Mouse (Mus musculus) neural tube, embryonic 14.5 days (tissue): ENCODE measurements at regions not wholly inside any gene's neighbourhood (a gene's known extent, or its start where the extent isn't known, plus 50 kb on each side); places are given as distances from the start of the nearest gene placed in this dataset.

Source experiments
- ATAC-seq: fragments of 200-750 bp; cut with Nextera tagmentation; 2 replicates; pipeline ENCODE4 v1.8.0; 2017; ENCODE audit warnings: low read depth, mild to moderate bottlenecking, moderate TSS enrichment, moderate library complexity
- H3K27ac ChIP-seq: fragments of 300-500 bp; sonication (generic); 2 replicates; pipeline ENCODE4 v1.5.1; 2014; ENCODE audit warnings: low read depth, mild to moderate bottlenecking, control low read depth, low read length, moderate library complexity, mixed read lengths
- H3K27me3 ChIP-seq: fragments of 300-500 bp; sonication (generic); 2 replicates; pipeline ENCODE4 v1.6.1; 2014; ENCODE audit warnings: low read length; ENCODE audit not compliant: control insufficient read depth, insufficient read depth
- H3K36me3 ChIP-seq: fragments of 300-500 bp; sonication (generic); 2 replicates; pipeline ENCODE4 v1.6.1; 2014; ENCODE audit warnings: low read length, mixed read lengths; ENCODE audit not compliant: control insufficient read depth, insufficient read depth
- H3K4me1 ChIP-seq: fragments of 300-500 bp; sonication (generic); 2 replicates; pipeline ENCODE4 v1.6.1; 2014; ENCODE audit warnings: low read length; ENCODE audit not compliant: control insufficient read depth, insufficient read depth
- H3K4me2 ChIP-seq: fragments of 300-500 bp; sonication (generic); 2 replicates; pipeline ENCODE4 v1.6.1; 2014; ENCODE audit warnings: mild to moderate bottlenecking, low read depth, low read length, control low read depth
- H3K4me3 ChIP-seq: fragments of 300-500 bp; sonication (generic); 2 replicates; pipeline ENCODE4 v1.5.1; 2014; ENCODE audit warnings: low read depth, low read length, control low read depth, mixed read lengths
- H3K9ac ChIP-seq: fragments of 300-500 bp; sonication (generic); replicated peaks from 2 replicates; pipeline ENCODE4 v1.6.1; 2014; ENCODE audit warnings: low read depth, mild to moderate bottlenecking, control low read depth, low read length, mixed read lengths
- H3K9me3 ChIP-seq: fragments of 300-500 bp; sonication (generic); 2 replicates; pipeline ENCODE4 v1.6.1; 2016; ENCODE audit warnings: low read length; ENCODE audit not compliant: control insufficient read depth
- WGBS: fragments of 180-500 bp; shearing (Covaris S2); extraction: QIAGEN DNeasy Blood & Tissue Kit; methylation state at CpG from one replicate; pipeline ENCODE4 v1.1.7; 2014; 5-methylcytosine and 5-hydroxymethylcytosine counted together

- Histone ChIP-seq H3K9me3 (no peaks in the 10 kb centered on the region), H3K36me3 (no peaks in the 10 kb centered on the region), H3K4me2 (no peak overlapping the region), H3K4me1 (peaks cover 16% of the 10 kb centered on the region), H3K27ac (no peak overlapping the region), H3K4me3 (no peak overlapping the region), H3K9ac (no peak overlapping the region), H3K27me3 (no peaks in the 10 kb centered on the region)
- ATAC-seq = no peak
- WGBS = 76% methylated on average over 7 of the region's 7 CpGs
These were observed 266.1 kb downstream of the Sox9 start for GRCm38 (mm10) chr11:113048158-113048557.

- Histone ChIP-seq H3K4me2 (no peak overlapping the region), H3K4me3 (no peak overlapping the region), H3K9ac (no peak overlapping the region), H3K4me1 (peaks cover 16% of the 10 kb centered on the region), H3K27me3 (no peaks in the 10 kb centered on the region), H3K9me3 (no peaks in the 10 kb centered on the region), H3K27ac (no peak overlapping the region), H3K36me3 (no peaks in the 10 kb centered on the region)
- no peak for ATAC-seq
- WGBS = 62% methylated on average over 8 of the region's 8 CpGs
These were observed 267.6 kb downstream of the Sox9 start for GRCm38 (mm10) chr11:113049593-113049992.

- Histone ChIP-seq H3K4me3 (no peak overlapping the region), H3K36me3 (no peaks in the 10 kb centered on the region), H3K4me1 (peaks cover 12% of the 10 kb centered on the region), H3K27ac (no peak overlapping the region), H3K9ac (no peak overlapping the region), H3K9me3 (no peaks in the 10 kb centered on the region), H3K4me2 (no peak overlapping the region), H3K27me3 (no peaks in the 10 kb centered on the region)
- WGBS = 93% methylated on average over 11 of the region's 11 CpGs
- ATAC-seq = no peak
These were observed 270.5 kb downstream of the Sox9 start for GRCm38 (mm10) chr11:113052536-113052935.

- H3K27me3 ChIP-seq = no peaks in the 10 kb centered on the region
- H3K4me1 ChIP-seq = peaks cover 15% of the 10 kb centered on the region
- H3K9ac ChIP-seq = no peak overlapping the region
- no peaks in the 10 kb centered on the region for H3K9me3 ChIP-seq
- no peak overlapping the region for H3K4me2 ChIP-seq
- 66% methylated on average over 12 of the region's 12 CpGs for WGBS
- H3K36me3 ChIP-seq = no peaks in the 10 kb centered on the region
- ATAC-seq = peak; percentile 22; the same call in 1 of the 2 replicates
- no peak overlapping the region for H3K4me3 ChIP-seq
- peak overlapping the region; percentile 67 for H3K27ac ChIP-seq
These were observed 274.1 kb downstream of the Sox9 start for GRCm38 (mm10) chr11:113056042-113056632.

- Histone ChIP-seq H3K9ac (no peak overlapping the region), H3K36me3 (no peaks in the 10 kb centered on the region), H3K4me1 (peaks cover 15% of the 10 kb centered on the region), H3K9me3 (no peaks in the 10 kb centered on the region), H3K27ac (peak overlapping the region; percentile 67), H3K27me3 (no peaks in the 10 kb centered on the region), H3K4me3 (no peak overlapping the region), H3K4me2 (no peak overlapping the region)
- WGBS = 9% methylated on average over 5 of the region's 5 CpGs
- ATAC-seq = peak; percentile 80; the same call in 1 of the 2 replicates
These were observed 274.8 kb downstream of the Sox9 start for GRCm38 (mm10) chr11:113056824-113057223.

GRCm38 (mm10) chr11:113070365-113070764, 288.3 kb downstream of the Sox9 start:
- H3K27me3 ChIP-seq = no peaks in the 10 kb centered on the region
- H3K4me1 ChIP-seq = 0 out of 2 replicates have a peak, but pooled peaks cover 5% of the 10 kb centered on the region
- ATAC-seq = no peak
- H3K27ac ChIP-seq = no peak overlapping the region
- WGBS = 90% methylated on average over 4 of the region's 4 CpGs
- H3K9me3 ChIP-seq = no peaks in the 10 kb centered on the region
- H3K9ac ChIP-seq = no peak overlapping the region
- no peak overlapping the region for H3K4me3 ChIP-seq
- H3K4me2 ChIP-seq = no peak overlapping the region
- no peaks in the 10 kb centered on the region for H3K36me3 ChIP-seq

- no peak overlapping the region for H3K9ac ChIP-seq
- H3K27me3 ChIP-seq = no peaks in the 10 kb centered on the region
- 0 out of 2 replicates have a peak, but pooled peaks cover 5% of the 10 kb centered on the region for H3K4me1 ChIP-seq
- H3K4me3 ChIP-seq = no peak overlapping the region
- WGBS = 36% methylated on average over 10 of the region's 10 CpGs
- no peaks in the 10 kb centered on the region for H3K9me3 ChIP-seq
- H3K27ac ChIP-seq = 0 out of 2 replicates have a peak overlapping the region, but pooled peaks have one; percentile 28
- no peak overlapping the region for H3K4me2 ChIP-seq
- no peak for ATAC-seq
- H3K36me3 ChIP-seq = no peaks in the 10 kb centered on the region
These were observed 289.9 kb downstream of the Sox9 start for GRCm38 (mm10) chr11:113071942-113072341.

GRCm38 (mm10) chr11:113074328-113074727, 292.3 kb downstream of the Sox9 start:
- no peaks in the 10 kb centered on the region for H3K9me3 ChIP-seq
- no peak overlapping the region for H3K27ac ChIP-seq
- no peaks in the 10 kb centered on the region for H3K27me3 ChIP-seq
- no peak overlapping the region for H3K4me3 ChIP-seq
- 92% methylated on average over 9 of the region's 9 CpGs for WGBS
- H3K4me2 ChIP-seq = no peak overlapping the region
- no peak for ATAC-seq
- no peak overlapping the region for H3K9ac ChIP-seq
- no peaks in the 10 kb centered on the region for H3K36me3 ChIP-seq
- 0 out of 2 replicates have a peak, but pooled peaks cover 5% of the 10 kb centered on the region for H3K4me1 ChIP-seq

- H3K9ac ChIP-seq = no peak overlapping the region
- no peaks in the 10 kb centered on the region for H3K36me3 ChIP-seq
- H3K27me3 ChIP-seq = no peaks in the 10 kb centered on the region
- ATAC-seq = no peak
- H3K4me3 ChIP-seq = no peak overlapping the region
- no peak overlapping the region for H3K27ac ChIP-seq
- H3K4me2 ChIP-seq = no peak overlapping the region
- 0 out of 2 replicates have a peak, but pooled peaks cover 5% of the 10 kb centered on the region for H3K4me1 ChIP-seq
- WGBS = 97% methylated on average over 4 of the region's 4 CpGs
- no peaks in the 10 kb centered on the region for H3K9me3 ChIP-seq
These were observed 294.3 kb downstream of the Sox9 start for GRCm38 (mm10) chr11:113076371-113076770.
